In genomic region chr14:73098677-73099387, GRCm38 (mm10) we compare ENCODE assay signal across 10 mouse cellular contexts. TPM values are rescaled to one million over a fixed set of nuclear protein-coding genes. Genes with fewer than 3 reads are reported as not detected.
DNase-seq lines count a peak whose midpoint lies in the region; ATAC-seq lines count a peak whose summit lies in the region.
"Had no signal": no experiment of that assay in that cellular context is flagged by ENCODE, and none has a peak within 500 bp of the region (broad histone marks: within the 10 kb centered on the region; RNA-seq: fewer than 3 reads in every experiment).

No protein-coding gene starts in this region.

- H3K9me3 ChIP-seq in kidney, embryonic 15.5 days (replicated peaks) = no peaks in the 10 kb centered on the region
- H3K9me3 ChIP-seq: neural tube, embryonic 12.5 days had no signal

- no peak for ATAC-seq in kidney, embryonic 15.5 days (replicated peaks; ENCODE audit: low FRiP score)

- peaks cover 10% of the 10 kb centered on the region; the same call in 1 of the 2 replicates for H3K4me1 ChIP-seq in kidney, embryonic 15.5 days
- H3K4me1 ChIP-seq: neural tube, embryonic 12.5 days had no signal

- no peak overlapping the region for H3K4me2 ChIP-seq in kidney, embryonic 15.5 days
- H3K4me2 ChIP-seq: neural tube, embryonic 12.5 days had no signal

- H3K27ac ChIP-seq in kidney, embryonic 15.5 days = no peak overlapping the region
- H3K27ac ChIP-seq: neural tube, embryonic 12.5 days had no signal

- no peaks in the 10 kb centered on the region for H3K36me3 ChIP-seq in kidney, embryonic 15.5 days
- H3K36me3 ChIP-seq: neural tube, embryonic 12.5 days had no signal

- H3K4me3 ChIP-seq in kidney, embryonic 15.5 days (replicated peaks) = no peak overlapping the region
- H3K4me3 ChIP-seq: neural tube, embryonic 12.5 days had no signal

- no peak overlapping the region for H3K9ac ChIP-seq in kidney, embryonic 15.5 days
- H3K9ac ChIP-seq: neural tube, embryonic 12.5 days had no signal

- peak; percentile 41 for DNase-seq in kidney, adult 9 months
- peak; percentile 63 for DNase-seq in ES-CJ7 (ENCODE audit: low read depth, low spot score)
- DNase-seq in adrenal gland, postnatal 25 days = peak; percentile 54
- DNase-seq in forelimb bud, embryonic 11.5 days (ENCODE audit: low read depth, low spot score) = peak; percentile 62
- peak; percentile 46 for DNase-seq in lung, postnatal 10 days
- DNase-seq in right cerebral cortex, postnatal 14 days = peak; percentile 59
- no peak for DNase-seq in ovary, adult 18-20 months (ENCODE audit: low spot score)

- H3K27me3 ChIP-seq in kidney, embryonic 15.5 days = peaks cover 18% of the 10 kb centered on the region; the same call in 1 of the 2 replicates
- H3K27me3 ChIP-seq: neural tube, embryonic 12.5 days had no signal

- 46% methylated on average over 10 of the region's 10 CpGs for WGBS in kidney, embryonic 15.5 days

RNA-seq across cellular contexts. Expression of gene Rcbtb2, which starts 24.0 kb away (rescaled TPM):
- polyA plus RNA-seq in kidney, embryonic 15.5 days (2015; fragmentation: Nextera tagmentation; extraction: Ambion mirVana) = 128 and 131 TPM in 2 replicates
- total RNA-seq in adrenal gland, postnatal 25 days (2021) = 26.2 and 33.1 TPM in 2 replicates

RNA-seq across cellular contexts. Expression of gene Cysltr2, which starts 49.9 kb away (rescaled TPM):
- 0.17 and 0.64 TPM in 2 replicates for polyA plus RNA-seq in kidney, embryonic 15.5 days (2015; fragmentation: Nextera tagmentation; extraction: Ambion mirVana)
- total RNA-seq in adrenal gland, postnatal 25 days (2021) = 1.7 TPM in 1 of 2 replicates, not detected in the other
- polyA plus RNA-seq: heart, embryonic 14.5 days; neural tube, embryonic 12.5 days had no signal
